Mouse (Mus musculus) embryonic fibroblast, embryonic 13.5 days (primary cell): Measurements from ENCODE around the gene Gtpbp8.

Experiments
- CTCF ChIP-seq: IDR thresholded peaks from 2 replicates; pipeline ENCODE4 v1.5.1; 2011; ENCODE audit warnings: mild to moderate bottlenecking, control low read depth, low read length, moderate library complexity, borderline replicate concordance; ENCODE audit not compliant: insufficient read depth
- POLR2A ChIP-seq: IDR thresholded peaks from 2 replicates; pipeline ENCODE4 v1.6.1; 2011; ENCODE audit warnings: low read depth, mild to moderate bottlenecking, control low read depth, low read length, moderate library complexity

DNA sequence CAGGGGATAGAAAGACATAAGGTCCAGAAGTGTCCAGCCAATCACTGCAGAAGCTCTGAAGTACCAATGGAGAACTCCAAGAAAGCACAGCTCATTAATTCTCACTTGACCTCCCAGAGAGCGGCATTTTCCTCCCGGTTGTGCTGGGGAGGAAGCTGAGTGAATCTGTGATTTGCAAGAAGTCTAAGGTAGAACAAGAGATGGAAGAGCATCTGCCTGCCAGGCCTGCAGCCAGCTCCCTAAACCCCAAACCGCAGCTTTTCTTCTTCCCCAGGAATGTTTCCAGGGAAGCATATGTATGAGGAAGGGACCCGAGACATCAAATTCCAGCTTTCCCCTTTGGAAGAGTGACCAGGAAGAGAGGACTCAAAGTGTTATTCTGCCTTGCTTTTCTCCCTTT lies 57.7 kb downstream of the Gtpbp8 start:
- TF ChIP-seq CTCF: no peak
- no peak for TF ChIP-seq POLR2A
